23 mouse cellular contexts compared by ENCODE assay signal in the genomic region with DNA sequence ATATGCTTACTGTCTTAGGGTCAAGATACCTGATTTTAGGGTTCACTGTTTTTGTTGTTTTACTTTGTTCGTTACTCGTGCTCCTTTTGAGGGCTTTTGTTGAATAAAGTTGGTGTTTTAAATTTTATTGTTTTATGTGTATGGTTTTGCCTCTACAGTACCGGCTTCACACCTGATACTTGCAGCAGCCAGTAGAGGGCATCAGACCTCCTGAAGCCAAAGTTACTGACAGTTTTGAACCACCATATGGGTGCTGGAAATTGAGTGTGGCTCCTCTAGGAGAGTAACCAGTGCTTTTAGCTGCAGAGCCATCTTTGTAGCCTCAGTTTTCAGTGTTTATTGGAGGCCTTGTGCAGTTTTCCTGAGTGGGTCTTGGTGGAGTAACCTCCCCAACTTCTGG. TPM values are rescaled to one million over a fixed set of nuclear protein-coding genes. Genes with fewer than 3 reads are reported as not detected.
A peak's percentile ranks its signal among the peaks of the same experiment; 100 is the strongest.
DNase-seq lines count a peak whose midpoint lies in the region; ATAC-seq and TF ChIP-seq lines count a peak whose summit lies in the region.
"Had no signal": no experiment of that assay in that cellular context is flagged by ENCODE, and none has a peak within 500 bp of the region (broad histone marks: within the 10 kb centered on the region; RNA-seq: fewer than 3 reads in every experiment).

No protein-coding gene starts in this region.

- H3K9ac ChIP-seq in liver, adult 2 months (ENCODE audit: low read depth, low read length): no peak overlapping the region
- H3K9ac ChIP-seq: forebrain, postnatal 0 days had no signal

- no peak for ATAC-seq in inflammation-experienced regulatory T-cells, adult 6 months
- ATAC-seq: forebrain, postnatal 0 days; Patski had no signal

- H3K4me1 ChIP-seq in liver, adult 2 months (ENCODE audit: control insufficient read depth, insufficient read depth, low read length): peaks cover 7% of the 10 kb centered on the region; the same call in 1 of the 2 replicates

- no peaks in the 10 kb centered on the region for H3K79me2 ChIP-seq in liver, adult 2 months (ENCODE audit: control insufficient read depth, insufficient read depth, low read length)

- DNase-seq in liver, adult 2 months (ENCODE audit: extremely low read depth, low read depth, low spot score): no peak
- DNase-seq in liver (no peak), 416B (ENCODE audit: low read depth) (peak; percentile 30), A20 (ENCODE audit: low read depth, low spot score) (peak; percentile 33), ZHBTc4 (ENCODE audit: low read depth, low spot score) (peak; percentile 67)
- no peak for DNase-seq in kidney, adult 18-20 months
- no peak for DNase-seq in layer of hippocampus, postnatal 25 days (ENCODE audit: extremely low spot score in 1 of 2, low spot score in 1 of 2)
- DNase-seq: adrenal gland, adult 2 months; cerebellum, adult 9-10 months; forebrain, postnatal 0 days; gastrocnemius, postnatal 14 days; kidney, adult 9 months; thymus, postnatal 36 days had no signal

- WGBS in liver, adult 2 months: 86% methylated on average over 3 of the region's 3 CpGs

- H3K36me3 ChIP-seq in liver, adult 2 months (ENCODE audit: control insufficient read depth, insufficient read depth, low read length): no peaks in the 10 kb centered on the region

- H3K4me3 ChIP-seq in liver, adult 2 months (ENCODE audit: insufficient read depth, low read depth, low read length): no peak overlapping the region
- H3K4me3 ChIP-seq: erythroblast, embryonic 14.5 days had no signal

- no peaks in the 10 kb centered on the region for H3K27me3 ChIP-seq in liver, adult 2 months (ENCODE audit: control insufficient read depth, insufficient read depth, low read length)
- H3K27me3 ChIP-seq: Patski had no signal

- no peak for TF ChIP-seq POLR2A in liver, adult 2 months (IDR thresholded peaks at IDR 0.05; ENCODE audit: extremely low read depth, insufficient read depth, low read length)

- peak; percentile 38; the same call in 1 of the 2 replicates for TF ChIP-seq CTCF in liver, adult 2 months (IDR thresholded peaks at IDR 0.05; ENCODE audit: low read depth, low read length)

- H3K27ac ChIP-seq in liver, adult 2 months (replicated peaks; ENCODE audit: insufficient read depth, low read depth, low read length): no peak overlapping the region

RNA-seq across cellular contexts. Expression of gene Tex19.1, which starts 2.2 kb away (rescaled TPM):
- not detected in 2 replicates for total RNA-seq in liver, adult 2 months (2014; rRNA removed)
- not detected in 2 replicates for polyA plus RNA-seq in liver, adult 2 months (2012; rRNA removed)
- not detected for polyA plus RNA-seq in inflammation-experienced regulatory T-cells, adult 6 months (2017; shearing (Covaris generic))
- not detected for total RNA-seq in layer of hippocampus, postnatal 25 days (2021)
- total RNA-seq: adrenal gland, adult 2 months; forebrain, postnatal 0 days; gastrocnemius, postnatal 14 days; hematopoietic stem cell, adult 5-6 weeks; left cerebral cortex, postnatal 25 days; megakaryocyte, adult 5-6 weeks; monocyte, adult 5-6 weeks; neutrophil, adult 5-6 weeks had no signal
- polyA plus RNA-seq: erythroblast, embryonic 14.5 days; forebrain, postnatal 0 days; liver, embryonic 16.5 days; Patski had no signal

RNA-seq across cellular contexts. Expression of gene Uts2r, which starts 11.9 kb away (rescaled TPM):
- not detected in 2 replicates for total RNA-seq in liver, adult 2 months (2014; rRNA removed)
- polyA plus RNA-seq in liver, adult 2 months (2012; rRNA removed): not detected in 2 replicates
- not detected for polyA plus RNA-seq in inflammation-experienced regulatory T-cells, adult 6 months (2017; shearing (Covaris generic))
- under 1 TPM; 0.25 to 0.35 TPM for total RNA-seq in layer of hippocampus, postnatal 25 days (2021)
- total RNA-seq: adrenal gland, adult 2 months; hematopoietic stem cell, adult 5-6 weeks; left cerebral cortex, postnatal 25 days; megakaryocyte, adult 5-6 weeks; monocyte, adult 5-6 weeks; neutrophil, adult 5-6 weeks had no signal
- polyA plus RNA-seq: heart, embryonic 11.5 days; liver, embryonic 16.5 days; Patski had no signal

RNA-seq across cellular contexts. Expression of gene Tex19.2, which starts 29.7 kb away (rescaled TPM):
- total RNA-seq in liver, adult 2 months (2014; rRNA removed): not detected in 2 replicates
- not detected in 2 replicates for polyA plus RNA-seq in liver, adult 2 months (2012; rRNA removed)
- not detected for polyA plus RNA-seq in inflammation-experienced regulatory T-cells, adult 6 months (2017; shearing (Covaris generic))
- total RNA-seq in layer of hippocampus, postnatal 25 days (2021): not detected
- total RNA-seq: adrenal gland, adult 2 months; forebrain, postnatal 0 days; gastrocnemius, postnatal 14 days; hematopoietic stem cell, adult 5-6 weeks; left cerebral cortex, postnatal 25 days; megakaryocyte, adult 5-6 weeks; monocyte, adult 5-6 weeks; neutrophil, adult 5-6 weeks had no signal
- polyA plus RNA-seq: adrenal gland, adult 2 months; erythroblast, embryonic 14.5 days; forebrain, postnatal 0 days; heart, embryonic 11.5 days; Patski had no signal

RNA-seq across cellular contexts. Expression of gene Hexdc, which starts 56.0 kb away (rescaled TPM):
- 6.1 and 7.5 TPM in 2 replicates for total RNA-seq in liver, adult 2 months (2014; rRNA removed)
- polyA plus RNA-seq in liver, adult 2 months (2012; rRNA removed): 7.4 and 11.6 TPM in 2 replicates
- polyA plus RNA-seq in inflammation-experienced regulatory T-cells, adult 6 months (2017; shearing (Covaris generic)): 1 to 10 TPM in 2 of 3 experiments, under 1 TPM in 1; 0.86 to 2.7 (median 1.5) TPM
- 10 to 100 TPM; 22.1 to 26.5 TPM for total RNA-seq in layer of hippocampus, postnatal 25 days (2021)

RNA-seq across cellular contexts. Expression of gene Ogfod3, which starts 56.3 kb away (rescaled TPM):
- total RNA-seq in liver, adult 2 months (2014; rRNA removed): 5.4 and 7.9 TPM in 2 replicates
- polyA plus RNA-seq in liver, adult 2 months (2012; rRNA removed): 8.2 and 8.6 TPM in 2 replicates
- polyA plus RNA-seq in inflammation-experienced regulatory T-cells, adult 6 months (2017; shearing (Covaris generic)): 1 to 10 TPM; 3.2 to 7.3 (median 5.3) TPM
- total RNA-seq in layer of hippocampus, postnatal 25 days (2021): 1 to 10 TPM; 7.1 to 7.3 TPM

Comparison
In these comparisons a context has a peak if more than half of its experiments do, and no peak if none do; other contexts are left out.
1. DNase-seq: peak in 416B (single experiment), A20 (single experiment) and ZHBTc4 (single experiment); none in liver, adult 2 months (single experiment), liver (single experiment), kidney, adult 18-20 months (single experiment) and layer of hippocampus, postnatal 25 days (0 of 2).